Mouse (Mus musculus): Measurements from ENCODE around the gene Rgs7bp. TPM values are rescaled to one million over a fixed set of nuclear protein-coding genes. Genes with fewer than 3 reads are reported as not detected.

The Rgs7bp gene
- total and polyA plus RNA-seq, 3 experiments, result not detected

DNA sequence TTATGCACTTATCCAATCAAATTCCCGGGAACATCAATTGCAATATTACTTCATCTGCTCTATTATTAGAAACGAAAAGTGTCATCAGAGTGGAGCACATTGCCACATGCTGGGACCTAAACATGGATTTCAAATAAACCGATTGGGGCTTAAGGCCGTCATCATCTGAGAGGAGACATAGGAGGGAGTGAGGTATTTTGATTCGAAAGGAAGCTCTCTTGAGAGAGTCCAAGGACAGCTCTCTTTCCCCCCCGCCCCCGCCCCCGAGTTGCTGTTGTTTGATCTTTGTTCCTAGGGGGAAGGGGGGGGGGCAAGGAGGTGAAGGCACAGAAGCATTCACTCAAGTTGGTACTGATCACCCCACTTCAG is 195 bp upstream of the Rgs7bp start:
- no peaks in the 10 kb centered on the region for H3K36me3 ChIP-seq (ENCODE audit: control insufficient read depth in 1 of 2, insufficient read depth in 2 of 2, low read length in 2 of 2)
- H3K27ac ChIP-seq (ENCODE audit: control insufficient read depth, low read depth, low read length), result no peak overlapping the region
- no peak overlapping the region for H3K9ac ChIP-seq (ENCODE audit: control insufficient read depth, low read depth, low read length, poor library complexity, severe bottlenecking)
- H3K4me3 ChIP-seq (ENCODE audit: control insufficient read depth in 1 of 2, insufficient read depth in 1 of 2, low read depth in 2 of 2, low read length in 2 of 2), result no peak overlapping the region
- TF ChIP-seq CHD1 (IDR thresholded peaks at IDR 0.05; ENCODE audit: low read depth, low read length) (no peak), BHLHE40 (IDR thresholded peaks at IDR 0.05; ENCODE audit: borderline replicate concordance, low read depth, low read length) (no peak), E2F4 (IDR thresholded peaks at IDR 0.05; ENCODE audit: borderline replicate concordance, low read depth, low read length) (no peak), SIN3A (IDR thresholded peaks at IDR 0.05; ENCODE audit: low read length) (no peak), UBTF (IDR thresholded peaks at IDR 0.05; ENCODE audit: borderline replicate concordance, insufficient read depth, low read depth, low read length) (no peak), MXI1 (IDR thresholded peaks at IDR 0.05; ENCODE audit: low read depth, low read length) (no peak), SMC3 (IDR thresholded peaks at IDR 0.05; ENCODE audit: low read depth, low read length) (no peak), ZMIZ1 (IDR thresholded peaks at IDR 0.05; ENCODE audit: low read depth, low read length) (no peak), MEF2A (IDR thresholded peaks at IDR 0.05; ENCODE audit: extremely low read depth, insufficient replicate concordance, low read depth, low read length, poor library complexity, severe bottlenecking) (no peak), MYC (IDR thresholded peaks at IDR 0.05; ENCODE audit: low read depth, low read length) (no peak), MAFK (IDR thresholded peaks at IDR 0.05; ENCODE audit: borderline replicate concordance, low read depth, low read length) (no peak), USF1 (IDR thresholded peaks at IDR 0.05; ENCODE audit: low read depth, low read length) (no peak), ZKSCAN1 (IDR thresholded peaks at IDR 0.05; ENCODE audit: low read depth, low read length) (no peak), KAT2A (conservative IDR thresholded peaks at IDR 0.05; ENCODE audit: low read depth, low read length) (no peak), HCFC1 (IDR thresholded peaks at IDR 0.05; ENCODE audit: low read depth, low read length) (no peak), ETS1 (IDR thresholded peaks at IDR 0.05; ENCODE audit: low read depth, low read length) (no peak), NRF1 (IDR thresholded peaks at IDR 0.05; ENCODE audit: insufficient read depth, low read depth, low read length, poor library complexity, severe bottlenecking) (no peak), MYB (IDR thresholded peaks at IDR 0.05; ENCODE audit: low read depth, low read length) (no peak), JUND (IDR thresholded peaks at IDR 0.05; ENCODE audit: low read depth, low read length) (no peak), EP300 (IDR thresholded peaks at IDR 0.05; ENCODE audit: low read depth in 1 of 2, low read length in 2 of 2) (no peak)
- DNase-seq (ENCODE audit: low read depth, low spot score), result no peak
- H3K79me2 ChIP-seq (ENCODE audit: control insufficient read depth, insufficient read depth, low read length, poor library complexity), result no peaks in the 10 kb centered on the region
- no peaks in the 10 kb centered on the region for H3K9me3 ChIP-seq (replicated peaks; ENCODE audit: insufficient read depth, low read length)
- H3K4me1 ChIP-seq (ENCODE audit: control insufficient read depth in 1 of 2, insufficient read depth in 2 of 2, low read length in 2 of 2), result no peaks in the 10 kb centered on the region
- H3K27me3 ChIP-seq (ENCODE audit: control insufficient read depth in 1 of 2, insufficient read depth in 2 of 2, low read length in 2 of 2), result no peaks in the 10 kb centered on the region

DNA sequence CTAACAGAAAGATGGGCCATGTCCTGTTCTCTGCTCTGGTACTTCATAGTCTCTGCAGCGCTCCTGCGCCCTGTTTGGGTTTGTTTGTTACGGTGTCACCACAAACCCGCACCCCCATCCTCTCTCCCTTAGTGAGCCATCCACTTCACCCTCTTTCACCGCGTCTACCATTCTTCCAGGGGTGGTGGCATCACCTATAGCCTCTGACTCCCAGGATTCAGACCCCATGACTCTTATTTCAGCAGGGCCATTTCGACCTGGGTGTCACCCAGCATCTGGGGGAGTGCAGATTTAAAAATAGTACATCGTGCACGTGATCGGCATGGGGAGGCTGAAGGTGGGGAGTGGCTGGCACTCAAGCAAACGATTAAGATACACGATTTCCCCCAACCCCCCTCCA is 1.1 kb downstream of the Rgs7bp start:
- Histone ChIP-seq H3K9ac (ENCODE audit: control insufficient read depth, low read depth, low read length, poor library complexity, severe bottlenecking) (no peak overlapping the region), H3K9me3 (replicated peaks; ENCODE audit: insufficient read depth, low read length) (no peaks in the 10 kb centered on the region), H3K79me2 (ENCODE audit: control insufficient read depth, insufficient read depth, low read length, poor library complexity) (no peaks in the 10 kb centered on the region), H3K4me3 (ENCODE audit: control insufficient read depth in 1 of 2, insufficient read depth in 1 of 2, low read depth in 2 of 2, low read length in 2 of 2) (no peak overlapping the region), H3K27ac (ENCODE audit: control insufficient read depth, low read depth, low read length) (no peak overlapping the region), H3K4me1 (ENCODE audit: control insufficient read depth in 1 of 2, insufficient read depth in 2 of 2, low read length in 2 of 2) (no peaks in the 10 kb centered on the region; a peak in 1 of 4 replicates), H3K27me3 (ENCODE audit: control insufficient read depth in 1 of 2, insufficient read depth in 2 of 2, low read length in 2 of 2) (no peaks in the 10 kb centered on the region), H3K36me3 (ENCODE audit: control insufficient read depth in 1 of 2, insufficient read depth in 2 of 2, low read length in 2 of 2) (peaks cover 0 to 6% of the 10 kb centered on the region in 2 experiments; a peak in 1 of 4 replicates)
- TF ChIP-seq TAL1 (IDR thresholded peaks at IDR 0.05; ENCODE audit: low read length) (no peak), USF1 (IDR thresholded peaks at IDR 0.05; ENCODE audit: low read depth, low read length) (no peak), NRF1 (IDR thresholded peaks at IDR 0.05; ENCODE audit: insufficient read depth, low read depth, low read length, poor library complexity, severe bottlenecking) (no peak), JUND (IDR thresholded peaks at IDR 0.05; ENCODE audit: low read depth, low read length) (no peak), UBTF (IDR thresholded peaks at IDR 0.05; ENCODE audit: borderline replicate concordance, insufficient read depth, low read depth, low read length) (no peak), POLR2AphosphoS2 (IDR thresholded peaks at IDR 0.05; ENCODE audit: low read length) (no peak), ELF1 (IDR thresholded peaks at IDR 0.05; ENCODE audit: low read depth, low read length) (no peak), TCF12 (IDR thresholded peaks at IDR 0.05; ENCODE audit: low read depth, low read length) (no peak), RAD21 (IDR thresholded peaks at IDR 0.05; ENCODE audit: low read depth, low read length) (no peak), ZC3H11A (IDR thresholded peaks at IDR 0.05; ENCODE audit: low read depth, low read length) (no peak), CTCF (IDR thresholded peaks at IDR 0.05 in 2 of 3, conservative IDR thresholded peaks at IDR 0.05 in 1 of 3; ENCODE audit: control insufficient read depth in 1 of 3, insufficient read depth in 1 of 3, low read depth in 2 of 3, low read length in 3 of 3, poor library complexity in 1 of 3, severe bottlenecking in 1 of 3) (no peak), EP300 (IDR thresholded peaks at IDR 0.05; ENCODE audit: low read depth in 1 of 2, low read length in 2 of 2) (no peak), TBP (IDR thresholded peaks at IDR 0.05; ENCODE audit: low read depth, low read length) (no peak), HCFC1 (IDR thresholded peaks at IDR 0.05; ENCODE audit: low read depth, low read length) (no peak), ETS1 (IDR thresholded peaks at IDR 0.05; ENCODE audit: low read depth, low read length) (no peak), MAX (IDR thresholded peaks at IDR 0.05; ENCODE audit: low read length) (no peak), RCOR1 (IDR thresholded peaks at IDR 0.05; ENCODE audit: low read depth, low read length) (no peak)
- DNase-seq (ENCODE audit: low read depth, low spot score), result no peak

All from MEL (cell line).